Mouse (Mus musculus) brain, embryonic 14.5 days (tissue): ENCODE results near the gene Serpinb6c. TPM values are rescaled to one million over a fixed set of nuclear protein-coding genes. Genes with fewer than 3 reads are reported as not detected.
"Not testable (repeated sequence)": the region's sequence is repeated elsewhere in the genome, so short reads cannot be mapped to it uniquely, and the experiment has no call there.

ENCODE experiments used
- DNase-seq: peaks from one replicate; pipeline ENCODE4 v3.0.0-alpha.2; 2011; ENCODE audit warnings: low read depth
- CTCF ChIP-seq: fragments of 200-500 bp; IDR thresholded peaks from 2 replicates; pipeline ENCODE4 v1.5.1; 2012; ENCODE audit warnings: inconsistent platforms, mild to moderate bottlenecking, moderate library complexity, borderline replicate concordance; ENCODE audit not compliant: insufficient read depth, insufficient read length; ENCODE audit errors: extremely low read depth
- POLR2A ChIP-seq: fragments of 200-500 bp; IDR thresholded peaks from 2 replicates; pipeline ENCODE4 v1.6.1; 2012; ENCODE audit warnings: mild to moderate bottlenecking, inconsistent platforms, borderline replicate concordance; ENCODE audit not compliant: poor library complexity, insufficient read depth, insufficient read length, severe bottlenecking; ENCODE audit errors: extremely low read depth
- polyA plus RNA-seq: library from polyadenylated mRNA; depleted of rRNA; stranded (reverse); fragments of >200 nt; gene quantifications from 2 replicates; pipeline ENCODE4 v1.2.3, GENCODE M21; 2012; rRNA removed

The Serpinb6c gene
- polyA plus RNA-seq, result 0.20 and 0.36 TPM in 2 replicates

DNA sequence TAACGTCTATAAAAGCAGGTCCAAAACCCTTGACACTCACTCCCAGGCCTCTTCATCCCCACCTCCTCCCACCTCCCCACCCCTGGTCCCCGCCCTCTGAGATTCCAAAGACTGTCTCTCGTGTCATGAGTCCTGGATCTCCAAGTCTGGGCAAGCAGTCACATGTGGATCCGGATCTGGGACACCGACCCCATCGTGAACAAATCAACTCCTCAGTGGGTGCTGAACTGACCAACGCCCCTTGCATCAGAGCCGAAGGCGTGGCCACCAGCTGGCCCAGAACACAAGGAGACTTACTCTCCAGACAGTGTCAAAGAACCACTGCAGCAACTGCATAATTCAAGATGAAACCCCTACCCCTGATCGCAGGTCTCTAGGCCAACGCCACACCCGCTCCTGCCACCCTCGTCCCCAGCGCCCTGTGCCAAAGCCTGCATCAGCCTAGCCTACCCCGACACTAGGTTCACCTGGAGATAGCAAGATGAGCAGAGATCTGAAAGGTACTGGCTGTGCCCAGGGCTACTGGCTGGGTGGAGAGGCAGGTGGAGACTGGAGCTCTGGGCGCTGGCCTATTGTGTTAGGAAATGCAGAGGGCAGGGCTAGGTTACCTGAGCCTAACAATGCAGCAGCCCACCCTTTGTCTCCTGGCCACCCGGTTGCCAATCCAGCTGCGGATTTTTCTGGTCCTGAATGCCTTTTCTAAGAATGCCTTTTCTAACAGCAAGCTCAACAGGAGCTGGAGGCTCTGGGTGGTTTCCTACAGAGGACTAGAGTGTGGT, at the start of gene Serpinb6c:
Serpinb6c (minus strand) TSS at position 533 of the 779 bp plus-strand sequence.
- TF ChIP-seq CTCF (no peak), POLR2A (no peak)
- no peak for DNase-seq

DNA sequence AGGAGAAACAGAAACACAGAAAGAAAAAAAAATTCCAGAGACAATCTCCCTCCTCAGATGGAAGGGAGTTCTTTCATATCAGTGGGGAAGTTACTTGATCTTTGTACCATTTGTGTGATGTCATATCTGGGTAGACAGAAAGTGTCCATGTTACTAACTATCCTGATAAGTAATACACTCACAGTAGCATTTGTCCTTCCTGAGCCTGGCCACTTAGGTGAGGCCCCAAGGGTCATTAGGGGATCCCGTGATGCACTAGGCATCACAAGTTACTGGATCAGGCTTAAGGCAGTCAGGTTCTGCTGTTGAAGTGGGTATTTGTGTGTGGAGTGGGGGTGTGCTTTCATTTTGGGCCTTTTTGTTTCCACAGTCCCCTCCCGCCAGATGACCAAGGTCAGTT, 47.4 kb upstream of the Serpinb6c start:
- TF ChIP-seq POLR2A, result no peak
- TF ChIP-seq CTCF, result no peak
- DNase-seq, result no peak

DNA sequence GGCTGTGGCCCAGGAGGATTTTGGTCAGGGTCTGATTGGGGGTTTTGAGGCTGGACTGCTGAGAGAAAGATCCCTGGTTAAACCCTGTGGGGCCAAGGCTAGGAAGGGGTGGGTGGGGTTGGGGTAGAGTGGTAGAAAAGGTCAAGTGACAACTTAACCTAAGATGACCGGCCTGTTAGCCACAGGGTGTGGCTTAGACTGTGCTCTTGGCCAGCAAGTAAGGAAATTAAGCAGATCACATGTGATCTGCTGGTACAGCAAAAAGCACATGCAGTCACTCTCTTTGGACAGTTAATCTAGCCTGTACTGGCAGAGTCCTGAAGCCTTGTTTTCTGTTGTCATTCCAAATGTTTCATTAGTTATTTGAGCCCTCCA, 46.6 kb upstream of the Serpinb6c start:
- no peak for DNase-seq
- TF ChIP-seq CTCF, result no peak
- no peak for TF ChIP-seq POLR2A

- DNase-seq, result no peak
- no peak for TF ChIP-seq POLR2A
- no peak for TF ChIP-seq CTCF
Observed at GRCm38 (mm10) chr13:33951308-33952074, 46.0 kb upstream of the Serpinb6c start.

DNA sequence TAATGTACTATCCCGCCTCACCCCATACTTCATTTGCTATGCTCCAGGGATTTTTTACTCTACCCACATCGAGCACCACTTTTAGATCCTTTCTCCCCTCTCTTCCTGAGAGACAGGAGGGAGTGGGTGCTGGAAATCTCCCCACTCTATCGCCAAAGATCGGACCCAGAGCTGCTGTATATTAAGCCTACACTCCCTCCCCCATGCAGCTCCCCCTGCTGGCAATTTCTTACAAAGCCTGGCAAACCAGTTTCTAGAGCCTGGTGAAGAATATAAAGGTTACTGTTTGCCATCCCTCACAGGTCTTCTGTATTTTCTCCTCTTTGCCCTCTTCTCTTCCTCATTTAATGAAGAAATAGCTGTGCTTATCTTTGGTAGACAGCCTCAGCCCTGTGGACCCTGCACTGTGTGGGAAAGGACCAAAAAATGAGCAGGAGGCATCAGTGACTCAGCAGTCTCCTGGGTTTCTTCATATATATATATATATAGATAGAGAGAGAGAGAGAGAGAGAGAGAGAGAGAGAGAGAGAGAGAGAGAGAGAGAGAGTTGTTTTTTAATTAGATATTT, 36.8 kb upstream of the Serpinb6c start:
- DNase-seq, result peak; percentile 4
- TF ChIP-seq CTCF (peak; percentile 43; the same call in 1 of the 2 replicates), POLR2A (no peak)

DNA sequence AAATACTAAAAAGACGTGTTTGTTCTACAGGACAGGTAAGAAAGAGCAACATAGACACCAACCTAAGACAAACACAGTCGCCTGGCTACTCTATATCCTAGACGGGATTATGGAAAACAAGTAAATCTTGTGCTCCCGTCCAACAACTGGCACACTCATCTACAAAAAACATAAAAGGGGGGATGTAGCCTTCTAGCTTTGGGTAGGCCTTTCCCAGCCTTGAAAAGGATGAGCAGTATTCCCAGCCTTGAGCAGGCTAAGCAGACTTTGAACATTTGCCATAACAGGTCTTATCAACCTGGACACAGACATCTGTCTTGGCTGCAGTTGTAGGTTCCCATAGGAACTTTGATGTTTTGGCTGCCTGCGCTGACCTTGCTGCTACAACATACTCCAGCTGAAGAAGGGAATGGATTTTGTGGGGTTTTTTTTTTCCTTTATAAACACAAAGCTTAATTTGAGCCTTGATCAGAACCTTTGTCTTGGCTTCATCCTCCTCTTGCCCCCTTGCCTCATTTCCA, 35.8 kb upstream of the Serpinb6c start:
- TF ChIP-seq POLR2A, result no peak
- TF ChIP-seq CTCF, result no peak
- peak; percentile 1 for DNase-seq

GRCm38 (mm10) chr13:33937587-33937986, 32.1 kb upstream of the Serpinb6c start:
- DNase-seq, result not testable (repeated sequence)

- DNase-seq, result peak; percentile 8
- TF ChIP-seq POLR2A (no peak), CTCF (no peak)
Observed at GRCm38 (mm10) chr13:33937151-33937550, 31.6 kb upstream of the Serpinb6c start.

DNA sequence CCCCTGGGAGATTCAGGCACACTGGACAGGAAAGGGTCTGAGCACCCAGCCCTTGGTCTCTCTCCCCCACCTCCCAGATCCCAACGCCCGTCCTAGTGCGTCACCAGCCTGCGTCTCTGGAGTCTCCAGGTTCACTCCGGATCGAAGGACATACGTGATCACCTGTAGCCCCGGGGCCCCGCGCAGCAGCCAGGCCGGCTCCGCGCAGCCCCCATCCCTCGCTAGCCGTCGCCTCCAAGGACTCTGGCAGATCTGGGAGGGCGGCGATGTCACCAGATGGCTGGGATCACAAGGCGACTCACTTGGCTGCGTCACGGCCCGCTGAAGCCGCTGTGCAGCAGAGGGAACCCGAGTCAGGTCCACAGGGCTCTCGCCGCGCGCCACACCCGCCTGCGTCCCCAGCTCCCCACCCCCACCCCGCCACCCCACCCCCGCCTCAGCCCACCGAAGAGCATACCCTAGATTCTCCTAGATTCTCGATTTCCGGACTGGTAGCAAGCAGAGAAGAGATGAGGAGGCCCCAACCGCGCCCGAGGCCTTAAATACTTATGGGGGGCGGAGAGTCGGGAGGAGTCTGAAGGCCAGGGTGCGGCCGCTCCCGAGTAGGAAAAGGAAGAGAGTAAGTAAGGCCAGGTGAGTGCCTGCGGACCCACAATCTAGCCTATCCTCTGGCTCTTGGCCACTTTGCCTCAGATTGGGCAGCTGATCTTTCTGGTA, 30.1 kb upstream of the Serpinb6c start:
- peak; percentile 67 for DNase-seq
- TF ChIP-seq CTCF (no peak), POLR2A (no peak)

- TF ChIP-seq POLR2A (no peak), CTCF (no peak)
- DNase-seq, result no peak
Observed at GRCm38 (mm10) chr13:33934743-33935142, 29.2 kb upstream of the Serpinb6c start.

DNA sequence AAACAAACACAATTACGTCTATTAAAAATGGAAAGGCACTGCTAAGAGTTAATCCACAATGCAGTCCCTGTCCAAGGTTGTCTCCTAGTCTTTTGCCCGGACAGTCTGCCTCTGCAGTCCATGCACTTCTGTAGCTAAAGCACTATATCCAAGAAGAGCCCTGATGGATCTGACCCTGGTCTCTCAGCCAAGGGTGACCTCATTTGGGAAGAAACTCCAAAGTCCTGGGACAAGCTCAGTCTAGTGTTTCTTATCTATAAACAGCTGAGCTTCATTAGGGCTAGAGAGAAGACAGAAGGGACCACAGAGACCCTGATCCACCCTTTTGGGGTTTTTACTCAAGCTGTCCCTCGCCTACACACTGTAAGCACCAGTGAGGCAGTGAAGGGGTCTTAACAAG, 25.4 kb upstream of the Serpinb6c start:
- no peak for DNase-seq
- TF ChIP-seq POLR2A (no peak), CTCF (no peak)

DNA sequence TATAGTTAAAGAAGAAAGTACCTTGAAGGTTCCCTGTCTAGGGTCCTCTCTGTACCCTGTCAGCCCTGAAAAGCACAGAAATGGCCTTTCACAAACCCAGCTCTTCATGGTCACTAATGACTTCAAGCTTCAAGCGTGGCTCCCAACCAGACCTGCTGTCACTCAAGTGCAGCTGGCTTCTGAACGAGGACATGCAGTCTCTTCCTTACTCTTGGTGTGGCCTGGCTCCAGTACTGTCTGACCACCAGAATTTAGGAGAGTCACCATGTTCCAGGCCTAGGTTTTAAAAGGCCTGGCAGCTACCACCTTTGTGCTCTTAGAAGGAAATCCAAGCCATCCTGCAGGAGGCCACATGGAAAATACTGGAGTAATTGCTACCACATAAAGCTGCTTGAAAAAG, 24.8 kb upstream of the Serpinb6c start:
- no peak for DNase-seq
- TF ChIP-seq CTCF (no peak), POLR2A (no peak)

DNA sequence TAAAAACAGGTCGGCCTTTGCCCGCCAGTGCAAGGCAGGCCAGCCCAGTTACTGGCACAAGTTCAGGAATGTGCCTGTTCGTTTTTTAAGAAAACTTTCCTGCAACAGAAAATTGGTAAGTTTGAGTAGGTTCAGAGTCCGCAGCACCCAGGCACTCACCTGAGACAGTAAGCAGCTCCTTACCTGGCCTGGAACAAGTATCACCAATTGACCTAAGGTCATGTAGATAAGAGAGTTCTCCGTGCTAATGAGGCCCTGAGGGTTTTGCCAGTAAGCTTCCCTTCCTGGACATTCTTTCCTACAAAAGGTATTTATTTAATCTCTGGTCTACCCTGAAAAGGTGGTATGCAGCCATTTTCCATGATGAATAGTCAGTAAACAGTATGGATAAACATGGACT, 16.2 kb upstream of the Serpinb6c start:
- no peak for DNase-seq
- TF ChIP-seq CTCF, result no peak
- TF ChIP-seq POLR2A, result no peak
